Mouse (Mus musculus): Measurements from ENCODE around the gene Sardh.

GRCm38 (mm10) chr2:27247487-27247863, 662 bp downstream of the Sardh start:
- no peak for TF ChIP-seq POLR2A (IDR thresholded peaks at IDR 0.05; ENCODE audit: insufficient read length, low read depth)
- no peak for TF ChIP-seq USF1 (IDR thresholded peaks at IDR 0.05; ENCODE audit: low read depth)
- no peak for TF ChIP-seq CEBPB (IDR thresholded peaks at IDR 0.05; ENCODE audit: insufficient read depth, poor library complexity, severe bottlenecking)
- TF ChIP-seq MYOG (IDR thresholded peaks at IDR 0.05; ENCODE audit: control insufficient read depth in 1 of 3, insufficient read depth in 1 of 3, insufficient read length in 2 of 3, low read depth in 2 of 3) = no peak
- no peak for TF ChIP-seq MAX (IDR thresholded peaks at IDR 0.05; ENCODE audit: low read depth)
- no peak for TF ChIP-seq SRF (IDR thresholded peaks at IDR 0.05; ENCODE audit: control insufficient read depth, insufficient read length, low read depth)
- no peak for TF ChIP-seq E2F4 (IDR thresholded peaks at IDR 0.05; ENCODE audit: insufficient read depth)
